Mouse (Mus musculus) hindbrain, embryonic 16.5 days (tissue): ENCODE data around the gene Gm884. TPM values are rescaled to one million over a fixed set of nuclear protein-coding genes. Genes with fewer than 3 reads are reported as not detected.
"Not testable (repeated sequence)": the region's sequence is repeated elsewhere in the genome, so short reads cannot be mapped to it uniquely, and the experiment has no call there.

Source experiments
- ATAC-seq: fragments of 200-750 bp; cut with Nextera tagmentation; 2 replicates; pipeline ENCODE4 v1.8.0; 2017; ENCODE audit warnings: moderate TSS enrichment, moderate library complexity
- H3K27ac ChIP-seq: fragments of 300-500 bp; sonication (generic); 2 replicates; pipeline ENCODE4 v1.5.1; 2014; ENCODE audit warnings: low read depth, mild to moderate bottlenecking, control low read depth, low read length, moderate library complexity
- H3K27me3 ChIP-seq: fragments of 300-500 bp; sonication (generic); replicated peaks from 2 replicates; pipeline ENCODE4 v1.6.1; 2014; ENCODE audit warnings: low read length; ENCODE audit not compliant: control insufficient read depth, insufficient read depth
- H3K36me3 ChIP-seq: fragments of 300-500 bp; sonication (generic); 2 replicates; pipeline ENCODE4 v1.6.1; 2014; ENCODE audit warnings: mild to moderate bottlenecking, low read length, moderate library complexity, mixed read lengths; ENCODE audit not compliant: control insufficient read depth, insufficient read depth
- H3K4me1 ChIP-seq: fragments of 300-500 bp; sonication (generic); 2 replicates; pipeline ENCODE4 v1.6.1; 2014; ENCODE audit warnings: low read depth, low read length; ENCODE audit not compliant: control insufficient read depth, insufficient read depth
- H3K4me2 ChIP-seq: fragments of 300-500 bp; sonication (generic); 2 replicates; pipeline ENCODE4 v1.6.1; 2014; ENCODE audit warnings: mild to moderate bottlenecking, low read length, control low read depth, moderate library complexity
- H3K4me3 ChIP-seq: fragments of 300-500 bp; sonication (generic); 2 replicates; pipeline ENCODE4 v1.5.1; 2014; ENCODE audit warnings: mild to moderate bottlenecking, low read length, control low read depth, moderate library complexity
- H3K9ac ChIP-seq: fragments of 300-500 bp; sonication (generic); 2 replicates; pipeline ENCODE4 v1.6.1; 2014; ENCODE audit warnings: low read depth, mild to moderate bottlenecking, control low read depth, low read length, moderate library complexity
- H3K9me3 ChIP-seq: fragments of 300-500 bp; sonication (generic); 2 replicates; pipeline ENCODE4 v1.6.1; 2014; ENCODE audit warnings: mild to moderate bottlenecking, low read length, moderate library complexity; ENCODE audit not compliant: control insufficient read depth
- WGBS: fragments of 180-500 bp; shearing (Covaris S2); extraction: QIAGEN DNeasy Blood & Tissue Kit; methylation state at CpG from one replicate; pipeline ENCODE4 v1.1.7; 2014; 5-methylcytosine and 5-hydroxymethylcytosine counted together
- polyA plus RNA-seq: library from polyadenylated mRNA; unstranded; fragments of >200 nt; fragmentation: Nextera tagmentation; extraction: Ambion mirVana; gene quantifications from 2 replicates; pipeline ENCODE4 v1.2.1, GENCODE M21; 2015

Gm884 gene
- polyA plus RNA-seq, 1 experiment from 2014 or later = not detected

- H3K27me3 ChIP-seq, H3K9ac ChIP-seq, H3K27ac ChIP-seq, ATAC-seq, H3K4me2 ChIP-seq, H3K4me3 ChIP-seq, H3K4me1 ChIP-seq, H3K9me3 ChIP-seq, H3K36me3 ChIP-seq: not testable (repeated sequence)
- WGBS = 20% methylated on average over 1 of the region's 1 CpGs
These were observed 86.0 kb downstream of the Gm884 start for GRCm38 (mm10) chr11:103534973-103535372.

GRCm38 (mm10) chr11:103512111-103512510 is 108.8 kb downstream of the Gm884 start:
- ATAC-seq = no peak
- Histone ChIP-seq H3K27me3 (no peaks in the 10 kb centered on the region), H3K4me2 (no peak overlapping the region), H3K4me1 (no peaks in the 10 kb centered on the region), H3K9me3 (peaks cover 5% of the 10 kb centered on the region; the same call in 1 of the 2 replicates), H3K4me3 (no peak overlapping the region), H3K9ac (no peak overlapping the region), H3K27ac (no peak overlapping the region), H3K36me3 (no peaks in the 10 kb centered on the region)
- WGBS = 79% methylated on average over 2 of the region's 2 CpGs

- Histone ChIP-seq H3K27ac (no peak within 1 kb of the TSS), H3K4me2 (no peak within 1 kb of the TSS), H3K9me3 (no peaks in the 10 kb centered on the region), H3K36me3 (no peaks in the 10 kb centered on the region), H3K27me3 (no peaks in the 10 kb centered on the region), H3K4me3 (no peak within 1 kb of the TSS), H3K4me1 (no peaks in the 10 kb centered on the region), H3K9ac (no peak within 1 kb of the TSS)
- 93% methylated on average over 12 of the region's 12 CpGs for WGBS
- no peak for ATAC-seq
These were observed 116.4 kb downstream of the Gm884 start, which contains the start of gene Lrrc37a for GRCm38 (mm10) chr11:103504497-103504896. Gene Lrrc37a, minus strand, starts transcription at chr11:103504597.

Other genes starting within 250 kb of the Gm884 start
- 7.2 and 9.6 TPM in 2 replicates for gene Plekhm1, start 208.5 kb downstream of the Gm884 start, polyA plus RNA-seq
- 0.01 TPM in 1 of 2 replicates, not detected in the other for gene Lrrc37a, start 116.5 kb downstream of the Gm884 start, polyA plus RNA-seq
- gene Lyzl6, start 17.8 kb upstream of the Gm884 start, polyA plus RNA-seq = not detected in 2 replicates
- 2.6 and 3.5 TPM in 2 replicates for gene Rprml, start 28.4 kb upstream of the Gm884 start, polyA plus RNA-seq
- gene Gosr2, start 76.8 kb upstream of the Gm884 start, polyA plus RNA-seq = 95.6 and 97.5 TPM in 2 replicates
- 0.54 and 0.56 TPM in 2 replicates for gene Wnt9b, start 128.7 kb upstream of the Gm884 start, polyA plus RNA-seq
- gene Wnt3, start 153.0 kb upstream of the Gm884 start, polyA plus RNA-seq = 11.0 and 12.1 TPM in 2 replicates